Mouse (Mus musculus): ENCODE measurements around the gene Lrch2. TPM values are rescaled to one million over a fixed set of nuclear protein-coding genes. Genes with fewer than 3 reads are reported as not detected.

The Lrch2 gene
- 0.25 and 0.59 TPM in 2 replicates for polyA plus RNA-seq (2012; rRNA removed)

GRCm38 (mm10) chrX:147553421-147554201, at the start of gene Lrch2:
TSS of gene Lrch2 (minus strand) at chrX:147554081.

GRCm38 (mm10) chrX:147453610-147454009, 100.3 kb downstream of the Lrch2 start, which contains the start of gene Vmn1r239-ps:
TSS of gene Vmn1r239-ps (minus strand) at chrX:147453710.

GRCm38 (mm10) chrX:147429129-147429528, 124.8 kb downstream of the Lrch2 start, which contains the start of gene Il13ra2:
TSS of gene Il13ra2 (minus strand) at chrX:147429192.

Other genes starting within 250 kb of the Lrch2 start
- gene Il13ra2, start 124.9 kb downstream of the Lrch2 start, polyA plus RNA-seq (2012; rRNA removed) = 0.01 TPM in 1 of 2 replicates, not detected in the other
- not detected in 2 replicates for gene Vmn1r239-ps, start 100.4 kb downstream of the Lrch2 start, polyA plus RNA-seq (2012; rRNA removed)
- gene Gm15128, start 211.9 kb upstream of the Lrch2 start, polyA plus RNA-seq (2012; rRNA removed) = not detected in 2 replicates

Data from liver, embryonic 14 days (tissue).